Mouse (Mus musculus) hindbrain, embryonic 13.5 days (tissue): Measurements from ENCODE around the gene Hyal2. TPM values are rescaled to one million over a fixed set of nuclear protein-coding genes. Genes with fewer than 3 reads are reported as not detected.

Experiments used
- ATAC-seq: fragments of 200-750 bp; cut with Nextera tagmentation; 2 replicates; pipeline ENCODE4 v1.8.0; 2017; ENCODE audit warnings: moderate TSS enrichment; ENCODE audit not compliant: low FRiP score
- H3K27ac ChIP-seq: fragments of 300-500 bp; sonication (generic); 2 replicates; pipeline ENCODE4 v1.5.1; 2015; ENCODE audit warnings: inconsistent platforms, mild to moderate bottlenecking, moderate library complexity
- H3K27me3 ChIP-seq: fragments of 300-500 bp; sonication (generic); 2 replicates; pipeline ENCODE4 v1.6.1; 2015; ENCODE audit warnings: mild to moderate bottlenecking, inconsistent platforms
- H3K36me3 ChIP-seq: fragments of 300-500 bp; sonication (generic); 2 replicates; pipeline ENCODE4 v1.6.1; 2015; ENCODE audit warnings: mild to moderate bottlenecking, inconsistent platforms
- H3K4me1 ChIP-seq: fragments of 300-500 bp; sonication (generic); replicated peaks from 2 replicates; pipeline ENCODE4 v1.6.1; 2015; ENCODE audit warnings: inconsistent platforms
- H3K4me2 ChIP-seq: fragments of 300-500 bp; sonication (generic); 2 replicates; pipeline ENCODE4 v1.6.1; 2015; ENCODE audit warnings: inconsistent platforms, mild to moderate bottlenecking, moderate library complexity
- H3K4me3 ChIP-seq: fragments of 300-500 bp; sonication (generic); 2 replicates; pipeline ENCODE4 v1.5.1; 2015; ENCODE audit warnings: mild to moderate bottlenecking, inconsistent platforms
- H3K9ac ChIP-seq: fragments of 300-500 bp; sonication (generic); 2 replicates; pipeline ENCODE4 v1.6.1; 2015; ENCODE audit warnings: mild to moderate bottlenecking, inconsistent platforms
- H3K9me3 ChIP-seq: fragments of 300-500 bp; sonication (generic); 2 replicates; pipeline ENCODE4 v1.6.1; 2016; ENCODE audit warnings: inconsistent platforms
- WGBS: fragments of 180-500 bp; shearing (Covaris S2); methylation state at CpG from one replicate; pipeline ENCODE4 v1.1.7; 2015; 5-methylcytosine and 5-hydroxymethylcytosine counted together
- polyA plus RNA-seq: library from polyadenylated mRNA; unstranded; fragments of >200 nt; fragmentation: Nextera tagmentation; extraction: Ambion mirVana; gene quantifications from 2 replicates; pipeline ENCODE4 v1.2.1, GENCODE M21; 2015

Gene Hyal2
- polyA plus RNA-seq, 1 experiment from 2014 or later, result 80.4 TPM

- H3K27ac ChIP-seq, result no peak within 1 kb of the TSS
- peaks cover 36% of the 10 kb centered on the region for H3K36me3 ChIP-seq
- H3K9ac ChIP-seq, result peak within 1 kb of the TSS; percentile 69
- H3K27me3 ChIP-seq, result no peaks in the 10 kb centered on the region
- H3K4me3 ChIP-seq, result peak within 1 kb of the TSS; percentile 71
- no peaks in the 10 kb centered on the region for H3K9me3 ChIP-seq
- peaks cover 15% of the 10 kb centered on the region for H3K4me1 ChIP-seq
- H3K4me2 ChIP-seq, result peak within 1 kb of the TSS; percentile 86
- ATAC-seq, result peak; percentile 97
- 13% methylated on average over 46 of the region's 46 CpGs for whole genome bisulfite sequencing
Measured at GRCm38 (mm10) chr9:107586974-107587832, 19.5 kb downstream of the Hyal2 start, which contains the start of gene Ifrd2. Ifrd2 (plus strand) TSS chr9:107587642.

- Histone ChIP-seq H3K36me3 (peaks cover 41% of the 10 kb centered on the region), H3K27me3 (no peaks in the 10 kb centered on the region), H3K4me2 (peak overlapping the region; percentile 86), H3K4me1 (peaks cover 15% of the 10 kb centered on the region), H3K9ac (peak overlapping the region; percentile 69), H3K4me3 (peak overlapping the region; percentile 71), H3K27ac (no peak overlapping the region), H3K9me3 (no peaks in the 10 kb centered on the region)
- no peak for ATAC-seq
- 7% methylated on average over 33 of the region's 33 CpGs for WGBS
Measured at GRCm38 (mm10) chr9:107587833-107588639, 20.3 kb downstream of the Hyal2 start.

GRCm38 (mm10) chr9:107590058-107590772, 22.5 kb downstream of the Hyal2 start:
- Histone ChIP-seq H3K4me1 (peaks cover 21% of the 10 kb centered on the region), H3K36me3 (peaks cover 46% of the 10 kb centered on the region), H3K9me3 (no peaks in the 10 kb centered on the region), H3K4me3 (no peak overlapping the region), H3K4me2 (no peak overlapping the region), H3K9ac (no peak overlapping the region), H3K27me3 (no peaks in the 10 kb centered on the region), H3K27ac (no peak overlapping the region)
- ATAC-seq, result no peak
- WGBS, result 90% methylated on average over 25 of the region's 25 CpGs

GRCm38 (mm10) chr9:107590773-107591060, 23.0 kb downstream of the Hyal2 start:
- H3K9ac ChIP-seq, result no peak overlapping the region
- WGBS, result 96% methylated on average over 6 of the region's 6 CpGs
- no peak overlapping the region for H3K4me2 ChIP-seq
- H3K36me3 ChIP-seq, result peaks cover 46% of the 10 kb centered on the region
- no peaks in the 10 kb centered on the region for H3K27me3 ChIP-seq
- H3K9me3 ChIP-seq, result no peaks in the 10 kb centered on the region
- no peak overlapping the region for H3K4me3 ChIP-seq
- H3K4me1 ChIP-seq, result peaks cover 21% of the 10 kb centered on the region
- ATAC-seq, result no peak
- H3K27ac ChIP-seq, result no peak overlapping the region

- peaks cover 16% of the 10 kb centered on the region for H3K4me1 ChIP-seq
- no peak overlapping the region for H3K4me3 ChIP-seq
- no peaks in the 10 kb centered on the region for H3K27me3 ChIP-seq
- H3K9ac ChIP-seq, result peak overlapping the region; percentile 19; the same call in 1 of the 2 replicates
- H3K27ac ChIP-seq, result no peak overlapping the region
- H3K9me3 ChIP-seq, result no peaks in the 10 kb centered on the region
- H3K4me2 ChIP-seq, result no peak overlapping the region
- no peak for ATAC-seq
- peaks cover 46% of the 10 kb centered on the region for H3K36me3 ChIP-seq
- 79% methylated on average over 11 of the region's 11 CpGs for WGBS
Measured at GRCm38 (mm10) chr9:107593101-107593976, 25.6 kb downstream of the Hyal2 start.

GRCm38 (mm10) chr9:107594281-107595062, 26.7 kb downstream of the Hyal2 start:
- peaks cover 46% of the 10 kb centered on the region for H3K36me3 ChIP-seq
- no peak overlapping the region for H3K4me3 ChIP-seq
- H3K4me1 ChIP-seq, result peaks cover 8% of the 10 kb centered on the region; the same call in 1 of the 2 replicates
- H3K4me2 ChIP-seq, result no peak overlapping the region
- ATAC-seq, result no peak
- H3K27me3 ChIP-seq, result no peaks in the 10 kb centered on the region
- H3K27ac ChIP-seq, result no peak overlapping the region
- WGBS, result 73% methylated on average over 8 of the region's 8 CpGs
- no peaks in the 10 kb centered on the region for H3K9me3 ChIP-seq
- H3K9ac ChIP-seq, result no peak overlapping the region

GRCm38 (mm10) chr9:107596619-107597569, 29.1 kb downstream of the Hyal2 start:
- no peaks in the 10 kb centered on the region for H3K9me3 ChIP-seq
- no peak overlapping the region for H3K9ac ChIP-seq
- peaks cover 23% of the 10 kb centered on the region for H3K36me3 ChIP-seq
- H3K4me2 ChIP-seq, result no peak overlapping the region
- H3K27me3 ChIP-seq, result 0 out of 2 replicates have a peak, but pooled peaks cover 4% of the 10 kb centered on the region
- no peak overlapping the region for H3K4me3 ChIP-seq
- peaks cover 8% of the 10 kb centered on the region; the same call in 1 of the 2 replicates for H3K4me1 ChIP-seq
- no peak for ATAC-seq
- no peak overlapping the region for H3K27ac ChIP-seq
- WGBS, result 94% methylated on average over 11 of the region's 11 CpGs

- H3K9ac ChIP-seq, result no peak overlapping the region
- H3K27ac ChIP-seq, result no peak overlapping the region
- peaks cover 13% of the 10 kb centered on the region for H3K4me1 ChIP-seq
- no peak overlapping the region for H3K4me3 ChIP-seq
- H3K36me3 ChIP-seq, result peaks cover 9% of the 10 kb centered on the region
- H3K27me3 ChIP-seq, result 0 out of 2 replicates have a peak, but pooled peaks cover 5% of the 10 kb centered on the region
- no peaks in the 10 kb centered on the region for H3K9me3 ChIP-seq
- 75% methylated on average over 5 of the region's 5 CpGs for WGBS
- no peak overlapping the region for H3K4me2 ChIP-seq
- no peak for ATAC-seq
Measured at GRCm38 (mm10) chr9:107598385-107598784, 30.6 kb downstream of the Hyal2 start.

GRCm38 (mm10) chr9:107599433-107599832, 31.7 kb downstream of the Hyal2 start:
- Histone ChIP-seq H3K4me3 (no peak overlapping the region), H3K27me3 (peaks cover 7% of the 10 kb centered on the region; the same call in 1 of the 2 replicates), H3K36me3 (no peaks in the 10 kb centered on the region), H3K27ac (no peak overlapping the region), H3K4me1 (peaks cover 14% of the 10 kb centered on the region), H3K9ac (no peak overlapping the region), H3K9me3 (no peaks in the 10 kb centered on the region), H3K4me2 (no peak overlapping the region)
- WGBS, result 91% methylated on average over 9 of the region's 9 CpGs
- no peak for ATAC-seq

GRCm38 (mm10) chr9:107599842-107600241, 32.1 kb downstream of the Hyal2 start:
- Histone ChIP-seq H3K9ac (0 out of 2 replicates have a peak overlapping the region, but pooled peaks have one; percentile 10), H3K27me3 (peaks cover 7% of the 10 kb centered on the region; the same call in 1 of the 2 replicates), H3K27ac (no peak overlapping the region), H3K4me3 (no peak overlapping the region), H3K4me2 (no peak overlapping the region), H3K4me1 (peaks cover 18% of the 10 kb centered on the region), H3K36me3 (no peaks in the 10 kb centered on the region), H3K9me3 (no peaks in the 10 kb centered on the region)
- 72% methylated on average over 14 of the region's 14 CpGs for WGBS
- no peak for ATAC-seq
